Mouse (Mus musculus) CH12.LX (cell line): ENCODE data around the gene Sppl2b. TPM values are rescaled to one million over a fixed set of nuclear protein-coding genes. Genes with fewer than 3 reads are reported as not detected.

Experiments
- DNase-seq: peaks from one replicate; pipeline ENCODE4 v3.0.0-alpha.2; 2013; ENCODE audit errors: extremely low read depth
- H3K27ac ChIP-seq: 2 replicates; pipeline ENCODE4 v1.5.1; 2012; ENCODE audit warnings: low read depth, mild to moderate bottlenecking, control low read depth, moderate library complexity; ENCODE audit not compliant: insufficient read depth
- H3K27me3 ChIP-seq: replicated peaks from 2 replicates; pipeline ENCODE3; 2012; ENCODE audit warnings: inconsistent platforms
- H3K36me3 ChIP-seq, 2 experiments: replicated peaks in 1 of 2; 2 replicates each; pipeline versions ENCODE3 to v1.6.1; 2012; ENCODE audit warnings: inconsistent platforms in 1 of 2, low read length in 1 of 2, mild to moderate bottlenecking in 1 of 2, mixed read lengths in 1 of 2, moderate library complexity in 1 of 2; ENCODE audit not compliant: control insufficient read depth in 1 of 2, insufficient read depth in 1 of 2
- H3K4me1 ChIP-seq, 2 experiments: 2 replicates each; pipeline ENCODE4 v1.6.1; 2012; ENCODE audit warnings: inconsistent platforms in 1 of 2, moderate library complexity in 1 of 2; ENCODE audit not compliant: insufficient read depth in 2 of 2, control insufficient read depth in 1 of 2
- H3K4me2 ChIP-seq: 2 replicates; pipeline ENCODE4 v1.6.1; 2012; ENCODE audit warnings: low read depth, mild to moderate bottlenecking, control low read depth; ENCODE audit not compliant: poor library complexity, insufficient read depth, severe bottlenecking
- H3K4me3 ChIP-seq, 3 experiments: fragments of 150-350 bp in 1 of 3; sonication (generic) in 1 of 3; replicated peaks in 1 of 3; 2 replicates each; pipeline versions ENCODE3 to v1.5.1; 2011 to 2012; ENCODE audit warnings: low read depth in 2 of 3, low read length in 2 of 3, mild to moderate bottlenecking in 2 of 3, moderate library complexity in 2 of 3, control low read depth in 1 of 3, improper control_type of control experiment in 1 of 3, inconsistent platforms in 1 of 3, mixed read lengths in 1 of 3; ENCODE audit not compliant: poor library complexity in 1 of 3
- H3K79me2 ChIP-seq: replicated peaks from 2 replicates; pipeline ENCODE4 v1.6.1; 2012; ENCODE audit warnings: mild to moderate bottlenecking, moderate library complexity; ENCODE audit not compliant: control insufficient read depth, poor library complexity, insufficient read depth, severe bottlenecking; ENCODE audit errors: extremely low read depth
- H3K9ac ChIP-seq: 2 replicates; pipeline ENCODE4 v1.6.1; 2012; ENCODE audit warnings: low read depth, mild to moderate bottlenecking, control low read depth, moderate library complexity; ENCODE audit not compliant: insufficient read depth
- H3K9me3 ChIP-seq: replicated peaks from 2 replicates; pipeline ENCODE3; 2012; ENCODE audit warnings: low read length, inconsistent platforms, mixed read lengths
- BHLHE40 ChIP-seq: IDR thresholded peaks from 2 replicates; pipeline ENCODE4 v1.6.1; 2011; ENCODE audit warnings: mild to moderate bottlenecking, low read depth, low read length, improper control_type of control experiment
- CHD2 ChIP-seq: IDR thresholded peaks from 2 replicates; pipeline ENCODE4 v1.6.1; 2011; ENCODE audit warnings: low read length, improper control_type of control experiment
- CTCF ChIP-seq, 2 experiments: IDR thresholded peaks in 1 of 2; conservative IDR thresholded peaks in 1 of 2; 2 replicates each; pipeline ENCODE4 v1.5.1; 2011 to 2012; ENCODE audit warnings: low read depth in 2 of 2, low read length in 2 of 2, improper control_type of control experiment in 1 of 2, inconsistent platforms in 1 of 2, mild to moderate bottlenecking in 1 of 2, moderate library complexity in 1 of 2
- ELF1 ChIP-seq: IDR thresholded peaks from 2 replicates; pipeline ENCODE4 v1.6.1; 2014; ENCODE audit warnings: low read depth, mild to moderate bottlenecking, inconsistent platforms, low read length, improper control_type of control experiment
- EP300 ChIP-seq: IDR thresholded peaks from 2 replicates; pipeline ENCODE4 v1.6.1; 2011; ENCODE audit warnings: low read length, improper control_type of control experiment
- ETS1 ChIP-seq: conservative IDR thresholded peaks from 2 replicates; pipeline ENCODE4 v1.6.1; 2012; ENCODE audit warnings: low read depth, mild to moderate bottlenecking, inconsistent platforms, low read length, improper control_type of control experiment, moderate library complexity
- GABPA ChIP-seq: IDR thresholded peaks from 2 replicates; pipeline ENCODE4 v1.6.1; 2012; ENCODE audit warnings: low read depth, low read length, improper control_type of control experiment, inconsistent platforms; ENCODE audit not compliant: insufficient replicate concordance
- HCFC1 ChIP-seq: IDR thresholded peaks from 2 replicates; pipeline ENCODE4 v1.6.1; 2012; ENCODE audit warnings: low read depth, mild to moderate bottlenecking, inconsistent platforms, low read length, improper control_type of control experiment
- KAT2A ChIP-seq: IDR thresholded peaks from 2 replicates; pipeline ENCODE4 v1.6.1; 2012; ENCODE audit warnings: low read length, improper control_type of control experiment, inconsistent platforms; ENCODE audit not compliant: insufficient replicate concordance
- MAX ChIP-seq: IDR thresholded peaks from 2 replicates; pipeline ENCODE4 v1.6.1; 2011; ENCODE audit warnings: low read length, improper control_type of control experiment
- MAZ ChIP-seq: IDR thresholded peaks from 2 replicates; pipeline ENCODE4 v1.6.1; 2012; ENCODE audit warnings: low read depth, mild to moderate bottlenecking, inconsistent platforms, low read length, improper control_type of control experiment, moderate library complexity
- MEF2A ChIP-seq: IDR thresholded peaks from 2 replicates; pipeline ENCODE4 v1.6.1; 2014; ENCODE audit warnings: low read depth, mild to moderate bottlenecking, inconsistent platforms, low read length, improper control_type of control experiment, borderline replicate concordance
- MXI1 ChIP-seq: IDR thresholded peaks from 2 replicates; pipeline ENCODE4 v1.6.1; 2011; ENCODE audit warnings: mild to moderate bottlenecking, low read depth, low read length, improper control_type of control experiment
- MYC ChIP-seq: IDR thresholded peaks from 2 replicates; pipeline ENCODE4 v1.6.1; 2011; ENCODE audit warnings: low read depth, mild to moderate bottlenecking, improper control_type of control experiment, low read length
- POLR2AphosphoS2 ChIP-seq: IDR thresholded peaks from 2 replicates; pipeline ENCODE4 v1.6.1; 2011; ENCODE audit warnings: low read depth, low read length, improper control_type of control experiment
- RCOR1 ChIP-seq: conservative IDR thresholded peaks from 2 replicates; pipeline ENCODE4 v1.6.1; 2012; ENCODE audit warnings: low read depth, mild to moderate bottlenecking, inconsistent platforms, low read length, improper control_type of control experiment
- SIN3A ChIP-seq: IDR thresholded peaks from 2 replicates; pipeline ENCODE4 v1.6.1; 2012; ENCODE audit warnings: low read length, improper control_type of control experiment, inconsistent platforms
- UBTF ChIP-seq: IDR thresholded peaks from 2 replicates; pipeline ENCODE4 v1.6.1; 2012; ENCODE audit warnings: low read depth, mild to moderate bottlenecking, inconsistent platforms, low read length, improper control_type of control experiment, moderate library complexity
- USF1 ChIP-seq: IDR thresholded peaks from 2 replicates; pipeline ENCODE4 v1.6.1; 2014; ENCODE audit warnings: low read depth, mild to moderate bottlenecking, inconsistent platforms, low read length, improper control_type of control experiment
- ZNF384 ChIP-seq: IDR thresholded peaks from 2 replicates; pipeline ENCODE4 v1.6.1; 2012; ENCODE audit warnings: low read depth, low read length, improper control_type of control experiment, inconsistent platforms
- dilution Hi-C: fragments of 300-500 bp; cut with MboI; formaldehyde crosslinking; loops from 2 replicates; pipeline ENCODE4 v1.14.3; 2020; ENCODE audit warnings: low sequenced_read_pairs; ENCODE audit not compliant: extremely low pct_unique_long_range_greater_than_20kb, extremely low pct_ligation_motif_present
- in situ Hi-C: fragments of 300-500 bp; cut with MboI; formaldehyde crosslinking; loops from 3 replicates; pipeline ENCODE4 v1.14.3; 2019; ENCODE audit warnings: low sequenced_read_pairs, low pct_ligation_motif_present, low pct_unique_long_range_greater_than_20kb, mixed read lengths
- polyA plus RNA-seq: library from polyadenylated mRNA; unstranded; fragments of >175 nt; gene quantifications from 2 replicates; pipeline ENCODE4 v1.2.1, GENCODE M21; 2012; ENCODE audit warnings: low read depth; ENCODE audit not compliant: insufficient read length
- total RNA-seq, 2 experiments: library from RNA; depleted of rRNA; stranded (reverse); fragments of 300-350 nt in 1 of 2; fragments of >200 nt in 1 of 2; gene quantifications; 2 replicates each; pipeline ENCODE4 v1.2.3; 2012 to 2014

Sppl2b gene
- total and polyA plus RNA-seq, 3 experiments, result 13.8 to 24.1 (median 19.0) TPM

DNA sequence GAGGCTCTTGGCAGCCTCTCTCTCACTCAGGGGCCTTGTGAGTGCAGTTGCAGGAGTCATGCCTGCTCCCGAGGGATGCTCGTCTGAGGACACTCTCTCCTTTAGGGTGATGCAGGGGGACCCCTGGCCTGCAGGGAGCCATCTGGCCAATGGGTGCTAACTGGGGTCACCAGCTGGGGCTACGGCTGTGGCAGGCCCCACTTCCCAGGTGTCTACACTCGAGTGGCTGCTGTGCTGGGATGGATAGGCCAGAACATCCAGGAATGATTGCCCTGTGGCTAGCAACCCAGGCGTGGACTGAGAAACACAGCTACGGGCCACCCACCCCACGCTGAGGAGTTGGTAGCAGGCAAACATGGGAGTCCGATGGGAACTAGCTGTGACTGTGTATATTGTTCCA lies 44.0 kb downstream of the Sppl2b start:
- DNase-seq, result no peak
- Histone ChIP-seq H3K9me3 (no peaks in the 10 kb centered on the region), H3K4me1 (peaks cover 8 to 21% of the 10 kb centered on the region in 2 experiments; a peak in 3 of 4 replicates), H3K27ac (no peak overlapping the region), H3K27me3 (no peaks in the 10 kb centered on the region), H3K9ac (no peak overlapping the region), H3K4me2 (peak overlapping the region; percentile 78), H3K79me2 (peaks cover 10% of the 10 kb centered on the region; the same call in 1 of the 2 replicates), H3K36me3 (peaks cover 34 to 61% of the 10 kb centered on the region in 2 experiments), H3K4me3 (peak overlapping the region in 1 of 3 experiments; percentile 84)
- in situ Hi-C loops (no loop called here), dilution Hi-C loops (no loop called here)
- TF ChIP-seq RCOR1 (no peak), MAX (no peak), ZNF384 (no peak), GABPA (no peak), POLR2AphosphoS2 (no peak), UBTF (no peak), MYC (no peak), KAT2A (no peak), SIN3A (no peak), EP300 (no peak), CTCF (conservative IDR thresholded peaks at IDR 0.05 in 1 of 2, IDR thresholded peaks at IDR 0.05 in 1 of 2; ENCODE audit: low read depth in 2 of 2, low read length in 2 of 2) (no peak), HCFC1 (no peak), ETS1 (no peak), CHD2 (no peak), MEF2A (no peak), ELF1 (no peak), USF1 (no peak), MAZ (no peak), BHLHE40 (no peak)

DNA sequence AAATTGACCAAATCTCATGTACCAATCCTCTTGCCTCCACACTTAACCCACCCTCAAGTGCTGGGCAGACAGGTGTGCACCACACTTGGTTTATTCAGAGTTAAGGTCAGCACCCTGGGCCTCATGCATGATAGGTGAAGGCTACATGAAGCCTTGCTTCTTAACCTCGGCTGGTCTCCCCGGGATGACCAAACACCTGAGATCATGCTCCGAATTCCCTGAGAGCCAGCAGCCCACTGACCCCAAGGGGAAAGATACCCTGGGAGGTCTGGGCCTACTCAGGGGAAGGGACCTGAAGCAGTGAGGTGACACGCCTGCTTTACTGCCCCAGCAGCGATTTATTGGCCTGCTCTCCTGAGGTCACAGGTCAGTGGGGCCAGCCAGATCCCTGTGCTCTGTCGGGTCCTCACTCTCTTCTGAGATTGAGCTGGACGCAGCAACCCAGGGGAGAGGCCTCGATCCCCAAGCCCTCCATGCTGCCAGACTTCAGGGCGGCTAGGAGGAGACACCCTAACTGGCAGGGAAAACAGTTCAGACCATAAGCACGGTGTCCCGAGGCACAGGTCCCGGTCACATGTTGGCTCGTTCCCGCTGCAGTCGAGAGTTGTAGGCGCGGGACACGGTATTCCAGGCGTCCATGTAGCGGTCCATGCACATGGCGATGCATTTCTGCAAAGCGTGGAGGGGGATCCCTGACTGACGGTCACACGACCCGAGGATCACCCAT lies 44.7 kb downstream of the Sppl2b start:
- TF ChIP-seq MXI1 (peak; percentile 59; the same call in 1 of the 2 replicates), GABPA (no peak)
- no peaks in the 10 kb centered on the region for H3K27me3 ChIP-seq
- no peaks in the 10 kb centered on the region for H3K9me3 ChIP-seq
- peaks cover 41 to 68% of the 10 kb centered on the region in 2 experiments for H3K36me3 ChIP-seq
- H3K4me2 ChIP-seq, result peak overlapping the region; percentile 78
- dilution Hi-C loops, result no loop called here
- peak overlapping the region; percentile 76 to 88 (median 84) for H3K4me3 ChIP-seq
- H3K9ac ChIP-seq, result peak overlapping the region; percentile 89
- no peak overlapping the region; the same call in 1 of the 2 replicates for H3K27ac ChIP-seq
- no peak for DNase-seq
- in situ Hi-C loops, result no loop called here
- H3K4me1 ChIP-seq, result peaks cover 8 to 21% of the 10 kb centered on the region in 2 experiments; a peak in 3 of 4 replicates
- H3K79me2 ChIP-seq, result peaks cover 10% of the 10 kb centered on the region; the same call in 1 of the 2 replicates
